Mouse (Mus musculus): Measurements from ENCODE around the gene Igf2bp3.

The Igf2bp3 gene

DNA sequence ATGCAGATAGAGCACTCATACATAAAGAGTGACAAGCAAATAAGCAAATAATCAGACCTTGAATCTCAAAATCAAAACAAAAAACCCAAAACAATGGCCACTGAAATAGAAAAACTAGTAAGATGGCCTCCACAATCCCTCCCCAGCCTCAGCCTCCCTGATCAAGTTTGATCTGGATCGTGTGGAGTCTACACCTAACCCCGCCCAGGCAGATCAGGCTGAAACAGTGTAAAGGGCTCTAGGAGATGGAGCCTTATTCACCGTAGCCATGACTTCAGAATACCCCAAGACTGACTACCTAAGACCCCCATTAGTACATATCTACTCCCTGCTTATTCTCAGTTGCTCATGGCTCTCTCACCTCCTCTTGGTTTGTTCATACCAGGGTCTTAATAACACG, 41.1 kb downstream of the Igf2bp3 start:
- DNase-seq (ENCODE audit: low spot score in 2 of 2) = no peak

GRCm38 (mm10) chr6:49173265-49173664, 41.5 kb downstream of the Igf2bp3 start:
- no peak for DNase-seq (ENCODE audit: low spot score in 2 of 2)

- DNase-seq (ENCODE audit: low spot score in 2 of 2) = no peak
Observed at GRCm38 (mm10) chr6:49171216-49171615, 43.5 kb downstream of the Igf2bp3 start.

- DNase-seq (ENCODE audit: low spot score in 2 of 2) = no peak
Observed at GRCm38 (mm10) chr6:49168648-49169047, 46.1 kb downstream of the Igf2bp3 start.

DNA sequence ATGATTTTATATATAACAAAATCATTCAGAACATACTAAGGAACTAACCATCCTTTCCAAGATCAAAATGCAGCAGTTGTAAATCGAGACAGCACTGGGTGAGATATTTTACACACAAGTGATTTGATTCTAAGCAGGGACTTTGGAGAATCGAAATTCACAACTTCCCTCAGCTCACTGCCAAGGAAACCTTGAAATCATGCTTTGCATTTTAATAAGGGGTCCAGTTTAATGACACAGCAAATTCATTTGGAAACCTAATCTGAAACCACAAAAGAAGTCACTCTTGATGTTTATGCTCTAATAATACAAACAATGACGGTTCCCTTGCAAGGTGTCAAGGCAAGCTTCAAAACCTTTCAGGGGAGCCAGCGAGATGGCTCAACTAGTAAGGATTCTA, 47.4 kb downstream of the Igf2bp3 start:
- DNase-seq (ENCODE audit: low spot score in 2 of 2) = no peak

DNA sequence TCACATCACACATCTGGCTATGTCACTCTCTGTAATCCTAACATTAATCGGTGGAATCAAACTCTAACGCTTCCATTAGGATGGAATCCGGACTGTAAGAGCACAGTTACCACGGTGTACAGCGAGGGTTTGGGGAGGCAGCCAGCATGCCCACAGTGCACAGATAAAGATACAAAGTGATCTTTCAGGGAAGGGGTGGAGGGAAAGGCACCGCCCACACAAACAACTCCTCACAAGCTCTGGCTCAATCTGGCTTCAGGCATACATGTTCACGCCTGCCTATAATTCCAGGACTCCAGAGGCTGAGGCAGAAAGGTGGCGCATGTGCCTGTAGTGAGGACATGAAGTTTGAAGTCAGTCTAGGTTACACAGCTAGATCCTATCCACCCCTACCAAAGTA, 48.4 kb downstream of the Igf2bp3 start:
- no peak for DNase-seq (ENCODE audit: low spot score in 2 of 2)

DNA sequence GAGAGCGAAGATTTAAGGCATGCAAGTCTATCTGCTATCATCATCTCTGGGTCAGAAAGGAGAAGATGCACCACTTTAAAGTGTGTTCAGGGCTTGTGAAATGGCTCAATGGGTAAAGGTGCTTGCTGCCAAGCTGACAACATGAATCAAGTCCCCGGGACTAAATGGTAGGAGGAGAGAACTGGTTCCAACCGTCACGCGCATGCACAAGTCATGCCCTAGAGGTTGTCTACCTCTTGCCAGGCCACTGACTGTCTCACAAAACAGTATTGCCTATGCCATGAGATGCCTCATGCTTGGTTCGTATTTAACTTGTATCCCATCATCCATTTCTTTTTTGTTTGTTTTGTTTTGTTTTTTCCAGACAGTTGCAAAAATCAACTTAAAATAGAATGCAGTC, 48.9 kb downstream of the Igf2bp3 start:
- no peak for DNase-seq (ENCODE audit: low spot score in 2 of 2)

GRCm38 (mm10) chr6:49165101-49165500, 49.7 kb downstream of the Igf2bp3 start:
- DNase-seq (ENCODE audit: low spot score in 2 of 2) = no peak

DNA sequence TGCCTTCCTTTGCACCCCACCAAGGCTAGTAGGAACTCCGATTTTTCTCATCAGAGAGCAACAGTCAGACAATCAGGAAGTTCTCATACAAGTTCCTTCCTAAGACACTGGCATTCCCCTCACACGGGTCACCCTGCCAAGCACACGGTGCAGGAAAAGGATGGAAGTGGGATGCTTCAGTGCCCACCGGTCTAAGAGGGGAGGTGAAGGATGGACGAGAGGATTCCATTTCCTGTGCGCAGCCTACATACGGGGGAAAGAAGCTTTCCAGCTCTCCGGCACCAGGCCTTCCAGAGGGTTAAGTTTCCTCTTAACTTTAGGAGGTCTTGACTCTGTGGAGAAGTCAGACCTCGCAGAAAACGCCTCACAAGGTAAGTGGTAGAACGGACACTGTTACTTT, 50.1 kb downstream of the Igf2bp3 start:
- DNase-seq (ENCODE audit: low spot score in 2 of 2) = no peak

DNA sequence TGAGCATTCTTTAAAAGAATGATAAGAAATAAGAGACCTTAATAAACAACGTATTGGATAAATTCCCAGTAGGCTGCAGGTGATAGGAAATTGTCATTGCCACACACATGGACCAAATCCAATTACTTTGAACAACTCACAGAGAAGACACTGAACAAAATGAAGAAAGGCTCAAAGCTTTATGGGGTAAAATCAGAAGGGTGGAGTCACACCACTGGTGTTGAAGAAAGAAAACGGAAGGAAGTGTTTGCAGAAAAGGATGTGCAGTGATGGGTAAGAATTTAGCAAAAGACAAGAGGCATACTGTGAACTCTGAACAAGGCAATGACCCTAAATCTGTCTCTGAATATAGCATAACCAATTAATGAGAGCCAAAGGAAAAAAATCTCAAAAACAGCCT, 54.8 kb downstream of the Igf2bp3 start:
- DNase-seq (ENCODE audit: low spot score in 2 of 2) = peak; percentile 33 to 56

DNA sequence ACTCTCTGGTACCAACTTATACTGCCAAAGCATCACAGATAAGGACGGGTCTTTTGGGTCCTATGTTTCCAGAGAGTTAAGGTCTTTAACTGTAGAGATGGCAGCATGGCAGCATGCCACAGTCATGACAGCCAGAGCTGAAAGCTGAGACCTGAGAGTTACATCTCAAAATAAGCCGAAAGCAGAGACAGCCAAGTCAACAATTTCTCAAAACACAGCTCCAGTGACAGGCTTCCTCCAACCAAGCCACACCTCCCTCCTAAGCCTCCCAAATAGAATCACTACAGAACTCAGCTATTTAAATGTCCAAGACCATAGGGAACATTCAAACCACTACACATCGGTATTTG, 58.0 kb downstream of the Igf2bp3 start:
- DNase-seq (ENCODE audit: low spot score in 2 of 2) = no peak

GRCm38 (mm10) chr6:49156170-49156825, 58.5 kb downstream of the Igf2bp3 start:
- DNase-seq (ENCODE audit: low spot score in 2 of 2) = no peak

DNA sequence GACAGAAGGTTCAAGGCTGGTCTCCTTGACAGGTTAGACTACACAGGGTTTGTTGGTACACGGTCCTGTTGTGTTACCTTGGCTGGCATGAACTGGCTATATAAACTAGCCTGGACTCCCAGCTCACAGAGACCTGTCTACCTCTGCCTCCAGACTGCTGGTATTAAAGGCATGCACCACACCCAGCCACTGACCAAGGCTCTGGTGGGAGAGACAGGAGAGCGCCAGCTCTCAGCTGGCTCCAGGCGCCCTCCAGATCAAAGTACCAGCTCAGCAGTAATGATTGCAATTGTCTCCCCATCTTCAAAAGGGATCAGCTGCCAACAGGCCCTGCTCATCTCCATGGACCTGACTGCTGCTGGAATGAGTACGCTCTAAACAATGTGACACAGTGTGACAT, 63.3 kb downstream of the Igf2bp3 start:
- no peak for DNase-seq (ENCODE audit: low spot score in 2 of 2)

DNA sequence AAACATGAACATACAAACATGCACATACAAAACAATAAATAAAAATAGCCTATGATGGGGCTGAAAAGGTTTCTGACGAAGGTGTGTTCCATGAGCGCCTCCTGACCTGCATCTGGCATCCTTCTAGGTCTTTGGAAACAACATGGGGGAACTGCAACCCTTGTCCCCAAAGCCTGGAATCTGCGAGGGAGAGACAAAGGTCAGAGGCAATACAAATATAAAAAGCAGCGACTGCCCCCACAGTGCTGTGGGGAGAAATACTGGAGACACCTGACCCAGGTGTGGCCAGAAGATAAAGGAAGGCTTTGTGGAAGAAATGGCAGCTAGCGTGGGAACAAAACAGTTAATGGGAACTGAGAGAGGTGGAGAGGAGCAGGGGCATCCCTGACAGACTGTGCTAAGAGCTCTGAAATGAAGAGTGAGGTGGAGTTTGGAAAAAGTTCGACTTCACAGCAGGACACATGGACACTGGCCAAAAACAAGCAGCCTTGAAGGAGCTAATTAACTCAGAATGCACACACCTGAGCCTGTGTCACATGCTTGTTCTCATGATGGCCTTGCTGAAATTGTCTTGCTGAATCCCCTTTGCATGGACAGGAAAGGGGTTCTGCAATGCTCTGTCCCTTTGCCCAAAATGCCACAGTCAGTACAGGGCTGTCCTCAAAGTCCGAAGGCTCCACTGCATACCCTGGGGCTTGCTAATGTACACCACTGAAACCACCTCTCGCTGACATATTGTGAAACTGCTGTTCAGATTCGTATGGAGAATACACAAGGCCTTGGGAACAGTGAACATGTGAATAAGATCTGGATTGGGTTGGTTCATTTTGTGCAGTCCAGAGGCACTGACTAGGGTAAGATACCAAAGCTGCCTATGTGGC, 64.2 kb downstream of the Igf2bp3 start:
- no peak for DNase-seq (ENCODE audit: low spot score in 2 of 2)

GRCm38 (mm10) chr6:49149202-49149930, 65.4 kb downstream of the Igf2bp3 start:
- DNase-seq (ENCODE audit: low spot score in 2 of 2) = no peak

- DNase-seq (ENCODE audit: low spot score in 2 of 2) = no peak
Observed at GRCm38 (mm10) chr6:49148781-49149180, 66.0 kb downstream of the Igf2bp3 start.

- no peak for DNase-seq (ENCODE audit: low spot score in 2 of 2)
Observed at GRCm38 (mm10) chr6:49148368-49148767, 66.4 kb downstream of the Igf2bp3 start.

GRCm38 (mm10) chr6:49146461-49146860, 68.3 kb downstream of the Igf2bp3 start:
- DNase-seq (ENCODE audit: low spot score in 2 of 2) = no peak

GRCm38 (mm10) chr6:49142428-49142827, 72.3 kb downstream of the Igf2bp3 start:
- no peak for DNase-seq (ENCODE audit: low spot score in 2 of 2)

DNA sequence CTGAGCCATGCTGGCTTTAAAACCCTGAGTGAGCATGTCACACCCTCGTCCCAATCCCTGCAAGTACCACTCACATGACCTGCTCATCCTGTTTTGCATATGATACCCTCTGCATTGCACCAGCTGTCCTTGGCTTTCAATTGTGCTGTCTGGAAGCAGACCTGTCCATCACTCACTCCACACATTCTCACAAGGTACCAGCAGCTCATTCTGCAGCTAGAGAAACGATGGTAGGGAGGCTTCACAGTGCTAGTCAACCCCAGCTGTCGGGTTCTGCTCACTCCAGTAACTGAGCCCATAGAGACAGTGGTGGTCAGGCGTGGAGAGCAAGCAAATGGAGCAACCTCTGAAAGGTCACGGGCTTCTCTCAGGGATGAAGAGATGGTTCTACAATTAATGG, 73.6 kb downstream of the Igf2bp3 start:
- no peak for DNase-seq (ENCODE audit: low spot score in 2 of 2)

DNA sequence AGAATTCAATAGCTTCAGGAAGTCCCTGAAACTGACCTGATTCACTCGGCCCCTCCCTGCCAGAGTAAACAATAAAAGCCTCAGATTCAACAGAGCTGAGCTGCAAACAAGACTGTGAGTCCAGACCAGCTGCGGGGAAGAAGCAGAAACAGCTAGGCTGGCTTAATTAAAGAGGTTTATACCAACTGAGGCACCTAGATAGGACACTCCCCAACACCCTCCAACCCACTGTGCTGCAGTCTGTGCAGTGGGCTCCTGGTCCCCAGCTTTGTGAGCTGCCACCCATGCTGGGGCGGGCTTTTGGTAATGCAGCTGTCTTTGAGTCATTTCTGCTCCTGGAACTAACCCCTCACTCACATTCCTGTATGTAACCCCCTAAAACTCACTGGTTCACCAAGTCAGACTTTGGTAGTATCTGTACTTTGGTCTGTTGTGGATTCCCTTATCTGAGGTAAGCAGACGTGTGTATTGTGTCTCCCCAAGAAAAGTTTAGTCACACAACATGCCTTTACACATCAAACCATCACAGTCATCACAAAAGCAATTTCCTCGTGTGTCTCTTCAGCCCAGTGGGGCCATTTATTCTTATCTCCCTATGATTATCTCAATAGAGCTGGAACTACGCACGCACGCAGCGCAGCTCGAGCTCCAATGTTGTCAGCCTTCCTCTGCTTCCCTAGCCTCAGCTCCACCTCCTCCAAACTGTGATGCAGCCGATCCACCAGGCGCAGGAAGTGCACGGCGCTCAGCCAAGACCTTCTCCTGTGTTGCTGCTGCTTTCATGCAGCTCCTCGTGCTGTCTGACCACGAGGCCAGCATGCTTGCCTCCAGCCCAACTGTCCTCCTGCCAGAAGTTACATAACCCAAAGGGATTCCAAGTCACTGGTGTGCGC, 76.4 kb downstream of the Igf2bp3 start:
- no peak for DNase-seq (ENCODE audit: low spot score in 2 of 2)

DNA sequence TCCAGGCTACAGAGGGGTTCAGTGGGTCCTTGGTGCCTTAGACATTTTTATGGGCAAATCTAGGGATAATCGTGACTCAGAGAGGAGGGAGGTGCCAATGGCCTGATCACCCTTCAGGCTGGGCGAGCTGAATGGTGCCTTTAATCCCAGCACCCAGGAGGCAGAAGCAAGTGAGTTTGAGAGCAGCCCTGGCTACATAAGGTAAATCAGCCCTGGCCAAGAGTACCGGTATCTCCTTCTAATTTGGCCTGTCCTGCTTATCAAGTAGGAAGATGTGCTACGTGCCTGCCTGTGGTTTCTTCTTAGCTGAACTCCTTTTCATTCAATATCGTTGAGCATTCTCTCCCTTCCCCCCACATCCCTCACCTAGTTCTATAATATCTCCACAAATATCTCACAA, 78.0 kb downstream of the Igf2bp3 start:
- DNase-seq (ENCODE audit: low spot score in 2 of 2) = no peak
